Mouse (Mus musculus) ES-CJ7 (cell line): ENCODE measurements around the gene Fermt2.

Experiments used
- DNase-seq: peaks from one replicate; pipeline ENCODE4 v3.0.0; 2011; ENCODE audit warnings: low read depth, low spot score

Gene Fermt2

GRCm38 (mm10) chr14:45529411-45530363, at the start of gene Fermt2:
TSS of gene Fermt2 (minus strand) at chr14:45530118.
- peak; percentile 85 for DNase-seq

- DNase-seq, result peak; percentile 79
These were observed 36.4 kb upstream of the Fermt2 start for GRCm38 (mm10) chr14:45566066-45566937.

GRCm38 (mm10) chr14:45565216-45566065, 35.5 kb upstream of the Fermt2 start:
- DNase-seq, result peak; percentile 50

- no peak for DNase-seq
These were observed 33.7 kb upstream of the Fermt2 start for GRCm38 (mm10) chr14:45563577-45563976.

GRCm38 (mm10) chr14:45561681-45562080, 31.8 kb upstream of the Fermt2 start:
- no peak for DNase-seq

GRCm38 (mm10) chr14:45559018-45559417, 29.1 kb upstream of the Fermt2 start:
- peak; percentile 77 for DNase-seq

- DNase-seq, result no peak
These were observed 24.4 kb upstream of the Fermt2 start for GRCm38 (mm10) chr14:45554336-45554735.

- no peak for DNase-seq
These were observed 23.9 kb upstream of the Fermt2 start for GRCm38 (mm10) chr14:45553854-45554253.

- peak; percentile 79 for DNase-seq
These were observed 22.5 kb upstream of the Fermt2 start for GRCm38 (mm10) chr14:45552431-45552830.

GRCm38 (mm10) chr14:45551121-45551768, 21.3 kb upstream of the Fermt2 start:
- peak; percentile 89 for DNase-seq

- DNase-seq, result no peak
These were observed 20.2 kb upstream of the Fermt2 start for GRCm38 (mm10) chr14:45550010-45550647.

- DNase-seq, result peak; percentile 84
These were observed 18.2 kb upstream of the Fermt2 start for GRCm38 (mm10) chr14:45548118-45548517.

GRCm38 (mm10) chr14:45544905-45545304, 15.0 kb upstream of the Fermt2 start:
- DNase-seq, result no peak

- no peak for DNase-seq
These were observed 14.1 kb upstream of the Fermt2 start for GRCm38 (mm10) chr14:45544026-45544425.

GRCm38 (mm10) chr14:45539659-45540468, 9.9 kb upstream of the Fermt2 start:
- DNase-seq, result peak; percentile 91

GRCm38 (mm10) chr14:45530364-45531345, 737 bp upstream of the Fermt2 start:
- DNase-seq, result peak; percentile 55

GRCm38 (mm10) chr14:45528861-45529260, 1.1 kb downstream of the Fermt2 start:
- no peak for DNase-seq

GRCm38 (mm10) chr14:45515771-45516170, 14.1 kb downstream of the Fermt2 start:
- DNase-seq, result no peak
